Mouse (Mus musculus): ENCODE data around the gene Tmod3.
"Not testable (repeated sequence)": the region's sequence is repeated elsewhere in the genome, so short reads cannot be mapped to it uniquely, and the experiment has no call there.

Gene Tmod3

GRCm38 (mm10) chr9:75494407-75495005 is 65.0 kb downstream of the Tmod3 start:
- no peak for DNase-seq

DNA sequence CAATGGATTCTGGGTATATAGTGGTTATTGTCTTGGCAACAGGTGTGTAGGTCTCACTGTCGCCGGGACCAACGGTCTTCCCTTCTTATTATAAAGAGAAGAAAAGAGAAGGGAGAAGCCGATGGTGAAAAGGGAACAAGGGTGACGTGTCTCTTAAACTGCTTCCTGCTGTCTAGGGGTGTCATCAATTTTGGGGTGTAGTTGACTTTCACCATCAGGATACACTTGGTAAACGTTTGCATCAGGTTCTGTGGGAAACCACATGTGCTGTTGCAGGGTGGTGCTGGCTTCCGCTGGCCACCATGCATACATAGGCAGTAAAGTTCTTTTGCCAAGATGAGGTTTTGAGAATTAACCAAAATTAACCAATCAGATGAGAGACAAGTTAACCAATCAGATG is 71.2 kb downstream of the Tmod3 start:
- DNase-seq = not testable (repeated sequence)

DNA sequence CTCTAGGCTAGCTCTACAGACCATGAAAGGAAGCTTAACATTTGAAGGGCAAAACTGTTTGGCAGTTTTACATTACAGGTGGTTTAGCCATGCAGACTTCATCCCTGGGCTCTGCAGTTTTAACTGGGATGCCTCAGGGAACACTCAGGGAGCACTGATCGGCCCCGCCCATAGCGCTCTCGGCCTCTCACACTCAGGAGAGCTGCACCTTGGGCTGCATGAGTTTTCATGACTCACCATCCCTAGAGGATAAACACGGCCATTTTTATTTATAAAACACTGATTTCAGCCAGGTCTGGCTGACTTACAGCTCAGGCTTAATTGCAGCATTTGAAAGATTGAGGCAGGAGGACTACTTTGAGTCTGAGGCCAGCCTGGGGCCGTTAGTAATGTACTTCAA is 74.2 kb downstream of the Tmod3 start:
- DNase-seq = no peak

DNA sequence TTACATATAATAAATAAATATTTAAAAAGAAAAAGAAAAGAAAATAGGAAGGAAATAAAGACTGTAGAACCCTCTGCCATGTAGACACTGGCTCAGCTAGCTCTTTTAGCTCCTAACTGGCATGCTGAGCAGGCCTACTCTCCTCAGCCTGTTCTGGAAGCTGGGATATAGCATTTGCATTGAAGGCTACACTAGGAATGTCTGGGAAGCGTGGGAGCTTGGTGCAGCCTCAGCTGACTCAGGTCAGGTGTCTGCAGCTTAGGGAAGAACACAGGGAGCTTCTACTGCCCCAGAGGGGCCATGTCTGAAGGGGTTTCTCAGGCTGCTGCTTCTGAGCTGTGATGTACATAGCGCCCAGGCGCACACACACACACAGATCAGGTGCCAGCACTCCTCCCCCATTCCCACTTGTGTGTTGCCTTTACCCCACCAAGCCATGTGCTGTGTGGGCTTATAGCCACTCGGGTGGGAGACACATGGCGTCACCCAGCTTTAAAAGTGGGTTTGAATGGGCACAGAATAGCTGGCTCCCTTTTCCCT is 78.9 kb downstream of the Tmod3 start:
- DNase-seq = no peak

DNA sequence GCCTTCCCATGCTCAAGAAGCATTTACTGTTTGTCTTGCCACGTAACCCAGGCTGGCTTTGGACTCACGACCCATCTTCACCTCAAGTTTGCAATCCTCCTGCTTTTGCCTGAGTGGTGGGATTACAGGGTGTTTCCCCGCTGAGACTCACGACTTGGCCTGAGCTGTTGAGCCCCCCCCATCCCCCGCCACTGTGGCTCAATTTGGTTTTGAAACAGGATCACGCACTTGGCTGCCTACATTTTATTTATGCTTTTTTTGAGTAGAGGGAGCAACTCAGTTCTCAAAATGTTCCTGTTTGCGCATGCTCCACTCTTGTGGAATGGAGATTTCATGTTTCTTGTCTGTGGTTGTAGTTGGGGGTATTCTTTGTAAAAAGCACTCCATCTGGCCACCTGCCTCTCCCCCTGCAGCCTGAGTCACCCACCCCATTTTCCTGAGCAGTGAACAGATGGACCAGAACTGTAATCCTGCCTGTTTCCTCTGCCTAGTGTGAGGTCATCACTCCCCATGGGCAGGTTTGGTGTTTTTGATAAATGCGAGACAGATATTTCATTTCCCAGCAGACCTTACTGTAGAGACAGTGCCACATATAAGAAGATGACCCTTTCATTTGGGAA is 80.2 kb downstream of the Tmod3 start:
- no peak for DNase-seq

DNA sequence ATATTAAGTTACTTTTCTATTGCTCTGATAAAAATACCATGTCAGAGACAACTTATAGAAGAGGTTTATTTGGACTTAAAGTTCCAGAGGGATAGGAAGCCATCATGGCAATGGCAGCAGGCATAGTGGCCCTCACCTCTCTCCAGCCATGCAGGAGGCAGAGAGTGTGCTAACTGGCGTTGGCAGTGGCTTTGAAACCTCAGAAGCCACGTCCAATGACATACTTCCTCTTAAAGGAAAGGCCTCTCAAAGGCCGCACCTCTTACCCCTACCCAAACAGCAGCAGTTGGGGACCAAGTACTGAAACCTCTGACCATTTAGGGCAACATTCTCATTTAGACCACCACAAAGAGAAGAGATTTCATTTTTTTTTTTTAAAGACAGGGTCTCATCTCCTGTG is 82.2 kb downstream of the Tmod3 start:
- DNase-seq = no peak

DNA sequence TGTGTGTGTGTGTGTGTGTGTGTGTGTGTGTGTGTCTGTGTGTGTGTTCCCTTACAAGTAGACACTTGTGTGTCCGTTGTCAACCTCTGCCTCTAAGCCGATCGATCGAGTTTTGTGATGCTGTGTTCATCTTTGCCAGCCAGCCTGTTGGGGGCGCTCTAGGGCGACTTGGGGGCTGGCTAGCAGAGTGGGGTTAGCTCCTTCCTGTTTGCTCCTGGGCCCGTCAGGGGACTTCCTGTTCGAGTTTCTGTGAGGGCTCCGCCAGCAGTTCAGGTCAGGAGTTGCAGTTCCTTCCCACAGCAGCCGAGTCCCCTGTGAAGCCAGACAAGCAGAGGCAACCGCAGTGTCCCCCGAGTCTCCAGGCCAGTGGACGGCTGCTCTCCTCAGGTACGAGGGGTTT is 91.2 kb downstream of the Tmod3 start:
- no peak for DNase-seq

GRCm38 (mm10) chr9:75467581-75467980 is 91.9 kb downstream of the Tmod3 start:
- DNase-seq = no peak

GRCm38 (mm10) chr9:75466641-75467040 is 92.8 kb downstream of the Tmod3 start:
- DNase-seq = no peak

DNA sequence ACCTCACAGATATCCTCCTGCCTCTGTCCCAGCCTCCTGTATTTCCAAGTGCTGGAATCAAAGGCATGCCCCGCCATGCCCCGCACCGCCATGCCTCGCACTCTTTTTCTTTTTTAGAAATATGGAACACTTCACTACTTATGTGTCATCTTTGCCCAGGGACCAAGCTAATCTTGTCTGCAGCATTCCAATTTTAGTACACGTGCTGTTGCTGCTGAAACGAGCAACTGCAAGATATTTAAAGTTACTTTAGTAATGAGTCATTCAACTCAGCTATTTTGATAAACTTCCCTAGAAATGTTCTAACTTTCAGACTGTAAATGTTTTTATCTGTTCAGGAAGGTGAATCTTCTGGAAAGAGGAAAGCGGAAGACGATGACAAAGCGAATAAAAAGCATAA is 93.6 kb downstream of the Tmod3 start:
- DNase-seq = no peak

DNA sequence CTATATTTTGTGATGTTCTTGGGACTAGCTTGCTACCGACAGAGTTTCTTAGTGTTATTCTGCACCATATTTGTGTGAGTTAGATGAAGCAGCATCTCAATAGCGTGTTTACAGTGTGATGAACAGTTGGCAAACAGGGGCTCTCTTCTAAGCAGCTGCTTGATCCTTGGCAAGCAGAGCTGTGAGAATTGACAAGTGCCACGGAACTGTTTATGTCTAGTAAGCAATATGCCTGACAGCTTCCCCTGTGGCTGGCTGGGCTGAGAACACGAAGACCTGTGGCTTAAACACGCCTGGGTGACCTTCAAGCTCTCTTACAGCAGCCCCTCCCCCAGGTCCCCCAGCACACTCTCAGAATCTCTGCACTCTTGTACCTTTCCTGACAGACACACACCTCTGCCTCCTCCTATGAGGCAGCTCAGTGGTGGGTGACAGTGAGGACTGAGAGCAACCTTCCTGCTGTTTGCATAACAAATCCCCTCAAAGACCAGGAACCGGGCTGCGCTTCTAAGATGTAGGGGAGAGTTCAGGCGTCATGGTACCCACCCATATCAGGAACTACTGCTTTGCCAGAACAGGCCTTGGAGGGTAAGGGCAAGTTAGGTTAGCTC is 96.3 kb downstream of the Tmod3 start:
- no peak for DNase-seq

DNA sequence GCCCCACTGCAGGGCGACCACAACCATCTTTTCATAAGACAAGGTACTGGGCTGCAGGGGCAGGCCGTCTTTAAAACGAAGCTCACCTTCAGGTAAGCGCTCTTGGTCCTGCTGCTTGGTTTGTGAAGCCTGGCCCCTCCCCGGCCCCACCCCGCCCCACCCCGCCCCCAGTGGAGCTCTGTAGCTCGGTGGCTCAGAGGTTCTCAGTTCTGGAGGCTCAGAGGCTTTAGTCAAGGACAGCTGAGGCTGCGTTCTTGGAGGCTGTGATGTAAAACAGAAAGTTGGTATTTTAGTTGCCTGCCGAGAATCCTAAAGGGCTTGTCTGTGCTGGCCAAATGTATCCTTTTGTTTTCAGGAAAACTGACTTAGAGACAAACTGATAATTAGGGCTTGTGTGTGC is 103.8 kb downstream of the Tmod3 start:
- no peak for DNase-seq

DNA sequence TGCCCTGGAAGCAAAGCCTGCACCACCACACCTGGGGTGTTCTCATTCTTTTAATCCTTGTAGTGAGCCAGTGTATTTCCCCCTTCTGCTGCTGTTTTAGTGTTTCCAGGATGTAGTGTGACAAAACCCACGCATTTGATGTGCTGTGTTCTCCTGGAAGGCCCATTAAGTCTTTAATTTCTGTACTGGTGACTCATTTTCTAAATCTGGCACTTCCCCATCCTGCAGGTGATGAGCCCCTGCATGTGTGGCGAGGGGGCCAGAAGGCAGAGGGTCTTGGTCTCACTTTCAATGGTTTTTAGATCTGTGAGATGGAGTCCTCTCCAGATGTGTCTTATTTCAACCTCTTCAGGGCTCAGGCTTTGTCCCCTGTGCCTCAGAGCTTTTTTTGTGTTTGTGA is 105.5 kb downstream of the Tmod3 start:
- no peak for DNase-seq

- DNase-seq = no peak
Observed at GRCm38 (mm10) chr9:75448021-75448420, 111.4 kb downstream of the Tmod3 start.

Data from lung, adult 18-20 months (tissue).